Mouse (Mus musculus) adrenal gland, postnatal 25 days (tissue): ENCODE data around the gene Lama2. TPM values are rescaled to one million over a fixed set of nuclear protein-coding genes. Genes with fewer than 3 reads are reported as not detected.

Experiments
- DNase-seq: peaks from one replicate; pipeline ENCODE4 v3.0.0; 2021; ENCODE audit warnings: mixed read lengths
- total RNA-seq: library from RNA; stranded (reverse); gene quantifications from 2 replicates; pipeline ENCODE4 v1.2.3, GENCODE M21; 2021

Gene Lama2
- total RNA-seq, 1 experiment from 2014 or later: 21.3 TPM

GRCm38 (mm10) chr10:27184185-27184584 lies 435.4 kb downstream of the Lama2 start:
- DNase-seq: no peak

DNA sequence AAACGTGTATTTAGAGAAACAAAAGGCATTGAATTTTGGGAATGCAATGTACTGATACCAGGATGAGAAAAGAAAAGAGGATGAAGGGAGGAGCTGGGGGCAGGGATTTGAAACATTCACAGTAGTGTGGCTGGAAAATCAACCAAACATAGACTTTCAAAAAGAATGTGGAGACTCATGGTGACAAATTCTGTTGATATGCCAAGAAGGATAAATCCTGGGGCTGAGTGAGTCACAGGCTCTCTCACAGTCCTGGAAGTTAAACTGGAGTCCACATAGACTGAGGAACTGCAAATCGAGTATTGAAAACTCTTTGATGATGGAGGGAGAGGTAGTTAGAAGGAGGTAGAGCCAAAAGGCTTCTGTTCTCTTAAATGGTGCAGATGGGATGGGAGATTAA lies 445.3 kb downstream of the Lama2 start:
- no peak for DNase-seq

DNA sequence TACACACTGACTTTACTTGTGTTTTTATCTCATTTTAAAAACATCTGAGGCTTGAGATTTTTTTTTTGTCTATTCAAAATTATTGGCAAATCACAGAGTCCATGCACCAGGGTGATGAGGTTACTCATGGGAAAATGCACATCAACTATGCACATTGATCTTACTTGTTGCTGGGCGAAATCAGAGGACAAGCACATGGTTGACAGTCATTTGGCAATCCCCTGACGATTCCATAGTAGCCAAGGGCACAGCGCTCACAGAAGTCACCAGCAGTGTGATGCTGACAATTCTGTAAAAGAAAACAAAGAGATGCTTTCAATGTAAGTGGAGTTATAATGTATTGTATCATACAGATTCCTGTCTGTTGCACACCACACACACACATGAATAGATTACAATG lies 454.8 kb downstream of the Lama2 start:
- no peak for DNase-seq

DNA sequence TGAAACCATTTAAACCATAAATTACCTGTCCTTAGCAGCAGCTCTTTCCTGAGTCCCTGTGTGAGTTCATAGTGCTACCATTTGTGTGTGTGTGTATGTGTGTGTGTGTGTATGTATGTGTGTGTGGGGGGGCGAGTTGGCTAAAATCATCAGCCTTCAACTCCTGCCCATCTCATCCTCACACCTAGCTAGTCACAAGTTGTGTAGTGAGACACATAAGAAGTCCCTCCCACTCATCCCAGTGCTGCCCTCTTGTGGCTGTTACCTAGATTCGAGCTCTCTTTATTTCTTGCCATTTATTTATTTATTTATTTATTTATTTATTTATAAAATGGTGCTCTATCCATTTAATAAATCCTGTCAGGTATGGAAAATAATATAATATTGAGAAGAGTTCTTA lies 457.2 kb downstream of the Lama2 start:
- DNase-seq: no peak

DNA sequence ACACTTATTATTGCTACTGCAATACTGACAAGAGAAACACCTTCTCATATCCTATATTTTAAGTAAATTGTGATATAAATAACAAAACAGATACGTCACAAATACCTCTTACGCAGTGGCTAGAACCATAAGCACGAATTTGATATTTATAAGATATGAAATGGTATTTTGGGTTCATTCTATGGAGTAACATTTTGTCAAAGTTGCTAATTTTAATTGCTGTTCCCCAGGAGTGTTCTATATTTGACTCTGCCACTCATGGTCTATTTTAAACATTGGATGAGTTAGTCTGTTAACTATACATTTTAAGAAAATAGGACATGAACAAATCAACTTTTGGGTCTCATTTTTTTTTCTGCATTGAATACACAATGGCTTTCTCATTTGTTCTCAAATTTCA lies 469.3 kb downstream of the Lama2 start:
- no peak for DNase-seq

GRCm38 (mm10) chr10:27140422-27140821 lies 479.1 kb downstream of the Lama2 start:
- no peak for DNase-seq

- no peak for DNase-seq
These were observed 483.8 kb downstream of the Lama2 start for GRCm38 (mm10) chr10:27135768-27136167.

- no peak for DNase-seq
These were observed 486.4 kb downstream of the Lama2 start for GRCm38 (mm10) chr10:27133135-27133534.

DNA sequence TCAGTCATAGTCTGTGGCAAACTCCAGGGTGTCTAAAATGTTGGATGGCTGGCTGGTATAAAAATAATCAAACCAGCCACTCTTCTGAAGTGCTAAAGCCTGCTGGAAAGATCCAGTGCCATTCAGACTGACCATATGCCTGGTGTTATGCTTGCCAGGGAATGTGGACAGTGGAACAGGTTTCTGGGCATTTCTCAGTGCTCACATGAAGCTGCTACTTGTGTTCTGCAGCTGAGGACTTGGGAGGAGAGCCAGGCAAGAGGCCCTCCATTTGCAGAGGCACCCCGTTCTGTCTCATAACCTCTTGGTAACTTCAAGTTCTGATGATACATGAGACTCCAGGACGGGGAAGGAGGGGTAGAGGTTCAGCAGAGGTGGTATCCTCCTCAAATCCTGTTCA lies 492.1 kb downstream of the Lama2 start:
- DNase-seq: no peak

DNA sequence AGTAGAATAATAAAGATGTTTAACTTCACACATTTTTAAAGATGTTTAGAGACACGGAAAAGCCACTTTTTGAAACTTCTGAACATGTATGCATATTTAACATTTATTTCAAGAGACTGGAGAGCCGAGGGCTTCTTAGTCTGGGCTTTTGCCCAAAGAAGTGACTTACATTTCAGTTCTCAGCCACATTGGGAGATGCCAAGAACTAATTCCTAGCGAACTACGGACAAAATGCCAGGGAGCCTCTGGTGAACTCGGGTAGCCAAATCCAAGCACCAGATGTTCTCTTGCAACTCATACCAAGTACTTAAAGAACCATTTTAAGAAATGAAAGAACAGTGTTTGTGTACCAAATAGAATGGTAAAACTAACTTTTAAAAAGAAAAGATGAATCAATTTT lies 495.8 kb downstream of the Lama2 start:
- no peak for DNase-seq

- no peak for DNase-seq
These were observed 501.7 kb downstream of the Lama2 start for GRCm38 (mm10) chr10:27117815-27118214.

- no peak for DNase-seq
These were observed 502.5 kb downstream of the Lama2 start for GRCm38 (mm10) chr10:27116938-27117647.

DNA sequence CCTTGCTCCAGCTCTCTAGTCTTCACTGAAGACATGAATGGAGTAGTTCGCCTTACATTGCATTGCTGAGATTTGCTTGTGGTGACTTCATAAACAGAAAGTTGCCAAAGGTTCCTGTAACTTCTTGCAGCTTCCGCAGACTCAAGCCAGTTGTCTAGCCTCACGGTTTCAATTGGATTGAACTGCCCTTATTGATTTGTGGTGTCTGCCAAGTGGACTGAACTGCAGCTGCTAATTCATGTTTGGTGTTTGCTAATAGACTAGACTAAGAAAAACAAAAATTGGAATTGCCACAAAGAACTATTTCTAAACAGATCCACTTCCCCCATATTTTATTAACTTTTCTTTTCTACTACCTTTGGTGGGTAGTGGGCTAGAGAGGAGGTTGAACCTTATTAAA lies 505.4 kb downstream of the Lama2 start:
- DNase-seq: no peak

GRCm38 (mm10) chr10:27103811-27104210 lies 515.7 kb downstream of the Lama2 start:
- DNase-seq: no peak

DNA sequence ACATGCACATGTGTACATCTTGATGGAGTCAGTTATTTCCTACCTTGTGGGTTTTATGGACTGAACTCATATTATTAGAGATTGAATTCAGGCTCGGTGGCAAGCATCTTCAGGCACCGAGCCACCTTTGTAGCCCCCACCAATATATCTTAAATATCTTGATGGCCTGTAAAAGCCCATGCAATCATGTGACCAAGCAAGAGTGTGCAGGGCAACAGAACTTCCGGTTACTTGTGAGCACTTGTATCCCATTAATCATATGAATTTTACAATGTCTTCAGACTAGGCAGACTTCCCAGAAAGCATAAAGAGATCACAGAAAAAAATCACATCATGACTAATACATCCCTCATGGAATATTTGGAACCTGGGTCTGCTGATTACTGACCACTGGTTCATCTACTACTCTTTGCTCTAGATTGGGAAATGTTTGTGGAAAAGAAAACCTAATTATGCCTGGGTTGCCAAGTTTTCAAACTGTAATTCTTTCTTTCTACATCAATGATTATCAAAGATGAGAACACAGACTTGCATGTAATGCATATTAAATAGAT lies 517.7 kb downstream of the Lama2 start:
- no peak for DNase-seq

DNA sequence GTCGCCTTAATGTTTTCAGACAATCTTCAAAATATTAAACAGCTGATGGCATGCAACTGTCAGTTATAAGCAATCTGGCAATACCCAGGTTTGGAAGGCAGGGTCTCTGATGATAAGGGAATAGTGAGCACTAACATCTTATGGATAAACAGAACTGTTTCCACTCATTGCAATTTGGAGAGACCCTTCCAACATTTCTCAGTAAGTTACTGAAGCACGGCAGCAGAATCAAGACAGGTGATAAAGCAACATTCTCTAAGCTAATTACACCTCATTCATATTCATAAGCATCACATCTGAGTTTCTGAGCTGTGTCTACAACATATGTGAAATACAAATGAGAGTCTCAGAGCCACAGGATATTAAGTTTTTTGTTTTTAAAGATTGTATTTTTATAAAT lies 542.4 kb downstream of the Lama2 start:
- DNase-seq: no peak

DNA sequence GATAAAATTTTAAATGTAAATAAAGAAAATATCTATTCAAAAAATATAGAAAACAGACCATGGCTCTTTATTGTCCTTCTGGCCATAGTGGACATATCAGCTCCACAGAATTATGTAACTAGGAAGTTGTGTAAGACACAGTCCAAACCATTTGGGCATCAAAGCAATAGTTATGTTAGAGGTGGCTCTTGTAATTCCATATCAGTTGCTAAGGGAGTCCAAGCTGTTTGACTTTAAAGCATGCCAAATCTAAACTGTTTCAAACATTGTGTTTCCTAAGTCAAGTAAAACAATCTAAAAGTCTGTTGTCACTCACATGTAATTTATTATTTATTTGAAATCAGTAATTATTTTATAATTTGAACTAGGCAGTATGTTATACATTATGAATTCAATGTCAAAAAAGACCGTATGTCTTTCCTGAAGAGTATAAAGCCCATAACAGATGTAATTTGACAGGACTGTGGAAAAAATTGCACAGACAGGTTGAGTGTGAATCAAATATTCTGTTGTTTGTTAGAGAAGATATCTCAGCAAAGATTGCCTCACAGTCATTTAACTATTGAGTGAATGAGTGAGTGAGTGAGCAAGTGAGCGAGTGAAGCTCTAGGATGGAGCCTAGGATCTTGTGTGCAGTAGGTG lies 550.6 kb downstream of the Lama2 start:
- no peak for DNase-seq

DNA sequence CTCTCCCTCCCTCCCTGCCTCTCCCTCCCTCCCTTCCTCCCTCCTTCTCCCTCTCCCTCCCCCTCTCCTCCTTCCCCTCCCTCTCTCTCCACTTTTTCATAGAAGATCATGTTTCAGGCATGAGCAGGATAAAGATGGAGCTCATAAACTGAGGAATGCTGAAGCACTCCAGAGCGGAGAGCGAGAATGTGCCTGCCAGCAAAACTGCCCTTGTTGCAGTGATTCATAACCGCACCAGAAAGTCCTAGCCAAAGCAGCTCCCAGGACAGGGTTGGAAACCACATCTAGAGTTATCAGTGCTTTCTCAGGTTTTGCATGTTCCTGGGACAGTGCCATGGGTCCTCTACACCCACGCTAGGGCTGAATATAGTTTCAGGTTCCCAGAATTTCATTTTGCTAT lies 555.9 kb downstream of the Lama2 start:
- DNase-seq: no peak

DNA sequence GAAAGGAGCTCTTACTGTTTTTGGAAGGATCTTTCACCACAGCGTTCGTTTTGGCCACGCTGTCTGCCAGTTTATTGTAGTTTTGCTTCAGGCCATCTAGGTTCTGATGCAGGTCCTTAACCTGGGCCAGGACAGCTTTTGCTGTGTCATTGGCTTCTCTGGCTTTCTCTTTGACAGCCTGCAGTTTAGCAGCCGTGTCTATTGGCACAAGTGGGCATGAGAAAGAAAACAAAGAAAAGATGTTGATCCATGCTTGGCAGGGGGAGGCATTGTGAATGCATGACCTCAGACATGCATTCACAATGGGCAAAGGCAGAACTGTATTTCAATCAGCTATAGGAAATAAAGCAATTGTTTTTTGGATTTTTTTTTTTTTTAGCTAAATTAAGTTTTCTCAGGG lies 565.1 kb downstream of the Lama2 start:
- DNase-seq: no peak

- DNase-seq: no peak
These were observed 572.4 kb downstream of the Lama2 start for GRCm38 (mm10) chr10:27047196-27047595.

- no peak for DNase-seq
These were observed 577.7 kb downstream of the Lama2 start for GRCm38 (mm10) chr10:27041812-27042211.

DNA sequence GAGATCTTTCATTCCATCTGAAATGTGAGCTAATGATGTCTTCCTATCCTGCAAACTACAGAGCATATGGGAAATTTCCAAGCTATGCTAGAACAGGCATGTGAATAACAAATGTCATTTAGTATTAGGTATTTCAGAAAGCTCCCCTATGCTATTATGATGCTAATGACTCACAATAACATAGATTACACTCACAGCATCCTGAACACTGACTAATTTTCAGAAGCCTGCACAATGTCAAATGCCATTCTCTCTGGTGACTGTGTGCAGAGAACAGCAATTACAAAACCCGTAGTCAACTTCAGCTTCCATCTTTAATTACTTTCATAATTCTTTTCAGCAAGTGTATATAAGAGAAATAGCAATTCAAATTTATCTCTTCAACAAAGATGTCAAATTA lies 596.9 kb downstream of the Lama2 start:
- DNase-seq: no peak

GRCm38 (mm10) chr10:27012804-27013365 lies 606.7 kb downstream of the Lama2 start:
- DNase-seq: no peak

- no peak for DNase-seq
These were observed 612.2 kb downstream of the Lama2 start for GRCm38 (mm10) chr10:27007364-27007763.
